Mouse (Mus musculus) CH12.LX (cell line): ENCODE measurements around the gene Rps6ka4. TPM values are rescaled to one million over a fixed set of nuclear protein-coding genes. Genes with fewer than 3 reads are reported as not detected.

Experiments
- DNase-seq: peaks from one replicate; pipeline ENCODE4 v3.0.0-alpha.2; 2013; ENCODE audit errors: extremely low read depth
- H3K27ac ChIP-seq: 2 replicates; pipeline ENCODE4 v1.5.1; 2012; ENCODE audit warnings: low read depth, mild to moderate bottlenecking, control low read depth, moderate library complexity; ENCODE audit not compliant: insufficient read depth
- H3K27me3 ChIP-seq: replicated peaks from 2 replicates; pipeline ENCODE3; 2012; ENCODE audit warnings: inconsistent platforms
- H3K36me3 ChIP-seq, 2 experiments: replicated peaks in 1 of 2; 2 replicates each; pipeline versions ENCODE3 to v1.6.1; 2012; ENCODE audit warnings: inconsistent platforms in 1 of 2, low read length in 1 of 2, mild to moderate bottlenecking in 1 of 2, mixed read lengths in 1 of 2, moderate library complexity in 1 of 2; ENCODE audit not compliant: control insufficient read depth in 1 of 2, insufficient read depth in 1 of 2
- H3K4me1 ChIP-seq, 2 experiments: 2 replicates each; pipeline ENCODE4 v1.6.1; 2012; ENCODE audit warnings: inconsistent platforms in 1 of 2, moderate library complexity in 1 of 2; ENCODE audit not compliant: insufficient read depth in 2 of 2, control insufficient read depth in 1 of 2
- H3K4me2 ChIP-seq: 2 replicates; pipeline ENCODE4 v1.6.1; 2012; ENCODE audit warnings: low read depth, mild to moderate bottlenecking, control low read depth; ENCODE audit not compliant: poor library complexity, insufficient read depth, severe bottlenecking
- H3K4me3 ChIP-seq, 3 experiments: fragments of 150-350 bp in 1 of 3; sonication (generic) in 1 of 3; replicated peaks in 1 of 3; 2 replicates each; pipeline versions ENCODE3 to v1.5.1; 2011 to 2012; ENCODE audit warnings: low read depth in 2 of 3, low read length in 2 of 3, mild to moderate bottlenecking in 2 of 3, moderate library complexity in 2 of 3, control low read depth in 1 of 3, improper control_type of control experiment in 1 of 3, inconsistent platforms in 1 of 3, mixed read lengths in 1 of 3; ENCODE audit not compliant: poor library complexity in 1 of 3
- H3K79me2 ChIP-seq: replicated peaks from 2 replicates; pipeline ENCODE4 v1.6.1; 2012; ENCODE audit warnings: mild to moderate bottlenecking, moderate library complexity; ENCODE audit not compliant: control insufficient read depth, poor library complexity, insufficient read depth, severe bottlenecking; ENCODE audit errors: extremely low read depth
- H3K9ac ChIP-seq: 2 replicates; pipeline ENCODE4 v1.6.1; 2012; ENCODE audit warnings: low read depth, mild to moderate bottlenecking, control low read depth, moderate library complexity; ENCODE audit not compliant: insufficient read depth
- H3K9me3 ChIP-seq: replicated peaks from 2 replicates; pipeline ENCODE3; 2012; ENCODE audit warnings: low read length, inconsistent platforms, mixed read lengths
- CHD2 ChIP-seq: IDR thresholded peaks from 2 replicates; pipeline ENCODE4 v1.6.1; 2011; ENCODE audit warnings: low read length, improper control_type of control experiment
- CTCF ChIP-seq, 2 experiments: IDR thresholded peaks in 1 of 2; conservative IDR thresholded peaks in 1 of 2; 2 replicates each; pipeline ENCODE4 v1.5.1; 2011 to 2012; ENCODE audit warnings: low read depth in 2 of 2, low read length in 2 of 2, improper control_type of control experiment in 1 of 2, inconsistent platforms in 1 of 2, mild to moderate bottlenecking in 1 of 2, moderate library complexity in 1 of 2
- ETS1 ChIP-seq: conservative IDR thresholded peaks from 2 replicates; pipeline ENCODE4 v1.6.1; 2012; ENCODE audit warnings: low read depth, mild to moderate bottlenecking, inconsistent platforms, low read length, improper control_type of control experiment, moderate library complexity
- IRF4 ChIP-seq: IDR thresholded peaks from 2 replicates; pipeline ENCODE4 v1.6.1; 2014; ENCODE audit warnings: low read depth, mild to moderate bottlenecking, inconsistent platforms, low read length, improper control_type of control experiment
- MAFK ChIP-seq: IDR thresholded peaks from 2 replicates; pipeline ENCODE4 v1.6.1; 2011; ENCODE audit warnings: low read length, improper control_type of control experiment; ENCODE audit not compliant: insufficient replicate concordance
- POLR2A ChIP-seq: IDR thresholded peaks from 2 replicates; pipeline ENCODE4 v1.6.1; 2011; ENCODE audit warnings: low read depth, mild to moderate bottlenecking, improper control_type of control experiment, low read length
- RAD21 ChIP-seq: IDR thresholded peaks from 2 replicates; pipeline ENCODE4 v1.6.1; 2011; ENCODE audit warnings: low read depth, mild to moderate bottlenecking, low read length, improper control_type of control experiment, moderate library complexity
- RCOR1 ChIP-seq: conservative IDR thresholded peaks from 2 replicates; pipeline ENCODE4 v1.6.1; 2012; ENCODE audit warnings: low read depth, mild to moderate bottlenecking, inconsistent platforms, low read length, improper control_type of control experiment
- SIN3A ChIP-seq: IDR thresholded peaks from 2 replicates; pipeline ENCODE4 v1.6.1; 2012; ENCODE audit warnings: low read length, improper control_type of control experiment, inconsistent platforms
- SMC3 ChIP-seq: IDR thresholded peaks from 2 replicates; pipeline ENCODE4 v1.6.1; 2011; ENCODE audit warnings: low read depth, low read length, improper control_type of control experiment
- TBP ChIP-seq: conservative IDR thresholded peaks from 2 replicates; pipeline ENCODE4 v1.6.1; 2011; ENCODE audit warnings: low read depth, low read length, improper control_type of control experiment
- ZC3H11A ChIP-seq: IDR thresholded peaks from 2 replicates; pipeline ENCODE4 v1.6.1; 2012; ENCODE audit warnings: low read depth, mild to moderate bottlenecking, inconsistent platforms, low read length, improper control_type of control experiment
- dilution Hi-C: fragments of 300-500 bp; cut with MboI; formaldehyde crosslinking; loops from 2 replicates; pipeline ENCODE4 v1.14.3; 2020; ENCODE audit warnings: low sequenced_read_pairs; ENCODE audit not compliant: extremely low pct_unique_long_range_greater_than_20kb, extremely low pct_ligation_motif_present
- in situ Hi-C: fragments of 300-500 bp; cut with MboI; formaldehyde crosslinking; loops from 3 replicates; pipeline ENCODE4 v1.14.3; 2019; ENCODE audit warnings: low sequenced_read_pairs, low pct_ligation_motif_present, low pct_unique_long_range_greater_than_20kb, mixed read lengths
- polyA plus RNA-seq: library from polyadenylated mRNA; unstranded; fragments of >175 nt; gene quantifications from 2 replicates; pipeline ENCODE4 v1.2.1, GENCODE M21; 2012; ENCODE audit warnings: low read depth; ENCODE audit not compliant: insufficient read length
- total RNA-seq, 2 experiments: library from RNA; depleted of rRNA; stranded (reverse); fragments of 300-350 nt in 1 of 2; fragments of >200 nt in 1 of 2; gene quantifications; 2 replicates each; pipeline ENCODE4 v1.2.3; 2012 to 2014

The Rps6ka4 gene
- total and polyA plus RNA-seq, 3 experiments, result 6.6 to 14.0 (median 7.8) TPM

DNA sequence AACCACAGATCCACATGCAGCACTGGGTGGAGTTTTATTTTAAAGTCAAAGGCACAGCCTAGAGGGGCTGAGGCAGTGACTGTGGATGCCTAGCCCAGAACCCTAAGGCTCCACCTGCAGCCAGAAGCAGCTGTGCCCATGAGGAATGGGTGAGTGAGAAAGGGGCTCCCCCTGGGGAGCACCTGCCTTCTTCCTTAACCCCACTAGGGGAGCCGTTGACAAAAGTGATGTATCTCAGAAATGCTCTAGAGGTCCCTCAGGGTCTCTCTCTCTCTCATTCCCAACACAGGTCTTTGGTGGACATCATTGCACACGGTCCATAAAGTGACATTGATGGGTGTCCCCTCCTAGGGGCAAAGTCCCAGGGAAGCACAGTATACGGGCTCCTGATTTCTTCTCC lies 11.4 kb downstream of the Rps6ka4 start:
- H3K9ac ChIP-seq, result no peak overlapping the region
- H3K27me3 ChIP-seq, result no peaks in the 10 kb centered on the region
- TF ChIP-seq CTCF (conservative IDR thresholded peaks at IDR 0.05 in 1 of 2, IDR thresholded peaks at IDR 0.05 in 1 of 2; ENCODE audit: low read depth in 2 of 2, low read length in 2 of 2) (peak; percentile 32 to 47; a peak in 3 of 4 replicates), ETS1 (no peak), RAD21 (peak; percentile 4)
- TF ChIP-seq, all 38 proteins: peak for 2
- Histone ChIP-seq H3K79me2 (no peaks in the 10 kb centered on the region), H3K4me1 (peaks cover 0 to 6% of the 10 kb centered on the region in 2 experiments; a peak in 2 of 4 replicates), H3K27ac (no peak overlapping the region), H3K36me3 (peaks cover 33 to 65% of the 10 kb centered on the region in 2 experiments), H3K4me2 (no peak overlapping the region), H3K4me3 (no peak overlapping the region), H3K9me3 (peaks cover 5% of the 10 kb centered on the region)
- in situ Hi-C loops, result no loop called here
- dilution Hi-C loops, result no loop called here
- peak; percentile 53 for DNase-seq

DNA sequence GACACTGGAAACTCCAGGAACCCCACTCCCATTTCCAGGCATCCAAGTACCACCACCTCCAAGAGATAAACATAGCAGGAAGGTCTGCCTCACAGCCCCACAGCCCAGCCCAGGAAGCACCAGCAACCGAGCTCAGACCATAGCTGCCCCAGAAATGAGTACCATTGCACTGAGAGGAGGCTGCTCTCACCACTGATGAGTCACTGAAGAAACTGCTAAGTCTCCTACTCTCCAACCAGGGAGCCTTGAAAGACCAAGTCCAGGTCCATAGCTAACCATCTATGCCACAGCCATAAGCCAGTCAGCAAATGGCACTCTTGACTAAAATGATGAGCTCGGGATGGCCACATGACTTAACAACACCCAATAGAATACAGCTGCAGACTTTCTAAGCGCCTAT lies 13.8 kb downstream of the Rps6ka4 start:
- Histone ChIP-seq H3K9me3 (peaks cover 5% of the 10 kb centered on the region), H3K4me3 (no peak overlapping the region), H3K27ac (no peak overlapping the region), H3K36me3 (peaks cover 15 to 41% of the 10 kb centered on the region in 2 experiments), H3K9ac (no peak overlapping the region), H3K4me2 (no peak overlapping the region), H3K79me2 (no peaks in the 10 kb centered on the region), H3K4me1 (peaks cover 0 to 6% of the 10 kb centered on the region in 2 experiments; a peak in 2 of 4 replicates), H3K27me3 (no peaks in the 10 kb centered on the region)
- dilution Hi-C loops (no loop called here), in situ Hi-C loops (no loop called here)
- TF ChIP-seq IRF4 (no peak), RCOR1 (no peak), MAFK (no peak), POLR2A (no peak), ZC3H11A (no peak), TBP (no peak), CHD2 (no peak)
- DNase-seq, result no peak

DNA sequence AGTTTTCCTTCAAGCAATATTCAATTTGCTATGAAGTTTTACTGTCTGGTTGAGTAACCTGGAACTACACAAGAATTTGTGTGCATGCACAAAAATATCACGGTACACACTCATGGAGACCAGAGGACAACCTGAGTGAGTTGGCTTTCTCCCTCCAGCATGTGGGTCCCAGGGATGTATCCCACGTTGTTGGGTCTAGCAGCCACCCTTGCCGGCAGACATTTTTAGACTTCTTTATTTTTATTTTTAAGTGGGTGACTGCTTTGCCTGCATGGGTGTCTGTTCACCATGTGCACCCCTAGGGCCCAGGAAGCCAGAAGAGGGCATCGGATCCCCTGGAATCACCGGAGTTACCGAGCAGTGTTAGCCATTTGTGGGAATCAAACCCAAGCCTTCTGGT lies 15.1 kb downstream of the Rps6ka4 start:
- Histone ChIP-seq H3K27me3 (no peaks in the 10 kb centered on the region), H3K4me2 (no peak overlapping the region), H3K4me3 (no peak overlapping the region), H3K79me2 (no peaks in the 10 kb centered on the region), H3K36me3 (peaks cover 4 to 28% of the 10 kb centered on the region in 2 experiments)
- no peak for DNase-seq
- dilution Hi-C loops (no loop called here), in situ Hi-C loops (no loop called here)
- TF ChIP-seq SIN3A (no peak), POLR2A (no peak), RCOR1 (no peak), SMC3 (no peak), RAD21 (no peak)
- TF ChIP-seq, all 38 proteins: peak for 0
- no peak overlapping the region for H3K27ac ChIP-seq
- H3K4me1 ChIP-seq, result peaks cover 0 to 6% of the 10 kb centered on the region in 2 experiments; a peak in 2 of 4 replicates
- H3K9ac ChIP-seq, result no peak overlapping the region
- peaks cover 2% of the 10 kb centered on the region for H3K9me3 ChIP-seq
